Mouse (Mus musculus): ENCODE data around the gene Zfp638.

GRCm38 (mm10) chr6:83860033-83860432, 6.9 kb upstream of the Zfp638 start:
- TF ChIP-seq CTCF (IDR thresholded peaks at IDR 0.05; ENCODE audit: low read depth, low read length) (no peak), POLR2A (IDR thresholded peaks at IDR 0.05; ENCODE audit: extremely low read depth, insufficient read depth, low read length) (no peak)

All from liver, adult 2 months (tissue).